Mouse (Mus musculus) neural tube, embryonic 14.5 days (tissue): ENCODE measurements at regions not wholly inside any gene's neighbourhood (a gene's known extent, or its start where the extent isn't known, plus 50 kb on each side); places are given as distances from the start of the nearest gene placed in this dataset.

ENCODE experiments used
- ATAC-seq: fragments of 200-750 bp; cut with Nextera tagmentation; 2 replicates; pipeline ENCODE4 v1.8.0; 2017; ENCODE audit warnings: low read depth, mild to moderate bottlenecking, moderate TSS enrichment, moderate library complexity
- H3K27ac ChIP-seq: fragments of 300-500 bp; sonication (generic); 2 replicates; pipeline ENCODE4 v1.5.1; 2014; ENCODE audit warnings: low read depth, mild to moderate bottlenecking, control low read depth, low read length, moderate library complexity, mixed read lengths
- H3K27me3 ChIP-seq: fragments of 300-500 bp; sonication (generic); 2 replicates; pipeline ENCODE4 v1.6.1; 2014; ENCODE audit warnings: low read length; ENCODE audit not compliant: control insufficient read depth, insufficient read depth
- H3K36me3 ChIP-seq: fragments of 300-500 bp; sonication (generic); 2 replicates; pipeline ENCODE4 v1.6.1; 2014; ENCODE audit warnings: low read length, mixed read lengths; ENCODE audit not compliant: control insufficient read depth, insufficient read depth
- H3K4me1 ChIP-seq: fragments of 300-500 bp; sonication (generic); 2 replicates; pipeline ENCODE4 v1.6.1; 2014; ENCODE audit warnings: low read length; ENCODE audit not compliant: control insufficient read depth, insufficient read depth
- H3K4me2 ChIP-seq: fragments of 300-500 bp; sonication (generic); 2 replicates; pipeline ENCODE4 v1.6.1; 2014; ENCODE audit warnings: mild to moderate bottlenecking, low read depth, low read length, control low read depth
- H3K4me3 ChIP-seq: fragments of 300-500 bp; sonication (generic); 2 replicates; pipeline ENCODE4 v1.5.1; 2014; ENCODE audit warnings: low read depth, low read length, control low read depth, mixed read lengths
- H3K9ac ChIP-seq: fragments of 300-500 bp; sonication (generic); replicated peaks from 2 replicates; pipeline ENCODE4 v1.6.1; 2014; ENCODE audit warnings: low read depth, mild to moderate bottlenecking, control low read depth, low read length, mixed read lengths
- H3K9me3 ChIP-seq: fragments of 300-500 bp; sonication (generic); 2 replicates; pipeline ENCODE4 v1.6.1; 2016; ENCODE audit warnings: low read length; ENCODE audit not compliant: control insufficient read depth
- WGBS: fragments of 180-500 bp; shearing (Covaris S2); extraction: QIAGEN DNeasy Blood & Tissue Kit; methylation state at CpG from one replicate; pipeline ENCODE4 v1.1.7; 2014; 5-methylcytosine and 5-hydroxymethylcytosine counted together

DNA sequence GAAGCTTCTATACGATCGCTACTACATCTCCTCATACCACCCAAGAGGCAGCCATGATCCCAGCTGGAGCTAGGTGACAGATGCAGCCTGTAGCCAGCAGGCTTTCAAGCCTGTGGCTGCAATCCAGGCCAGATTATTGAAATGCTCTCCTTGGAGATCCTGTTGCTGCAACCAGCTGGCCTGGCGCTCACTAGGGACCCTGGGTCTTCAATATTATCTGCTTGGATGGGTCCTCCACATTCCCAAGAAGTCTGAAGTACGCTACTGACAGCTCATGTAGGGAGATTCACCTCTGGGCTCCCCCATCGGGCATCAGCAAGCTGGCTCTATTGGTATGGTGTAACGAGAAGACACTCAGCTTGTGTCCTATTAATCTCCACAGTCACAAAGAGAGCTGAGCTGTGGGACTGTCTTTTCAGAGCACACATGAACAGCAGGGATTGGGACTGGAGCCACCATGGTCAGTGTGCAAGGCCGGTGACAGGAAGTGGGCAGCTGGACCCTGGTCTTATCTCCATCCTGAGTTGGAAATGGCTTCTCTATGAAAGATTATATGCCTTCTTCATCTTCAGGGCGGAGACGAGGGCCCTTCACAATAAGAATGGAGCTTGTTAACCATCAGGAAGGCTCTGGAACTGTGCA lies 93.6 kb upstream of the Neo1 start:
- no peaks in the 10 kb centered on the region for H3K27me3 ChIP-seq
- WGBS = 77% methylated on average over 9 of the region's 9 CpGs
- no peaks in the 10 kb centered on the region for H3K9me3 ChIP-seq
- H3K4me3 ChIP-seq = no peak overlapping the region
- no peaks in the 10 kb centered on the region for H3K36me3 ChIP-seq
- no peak overlapping the region for H3K9ac ChIP-seq
- 0 out of 2 replicates have a peak, but pooled peaks cover 9% of the 10 kb centered on the region for H3K4me1 ChIP-seq
- ATAC-seq = no peak
- no peak overlapping the region for H3K4me2 ChIP-seq
- H3K27ac ChIP-seq = no peak overlapping the region

- 92% methylated on average over 1 of the region's 1 CpGs for WGBS
- H3K4me1 ChIP-seq = 0 out of 2 replicates have a peak, but pooled peaks cover 3% of the 10 kb centered on the region
- H3K27ac ChIP-seq = no peak overlapping the region
- no peak for ATAC-seq
- no peak overlapping the region for H3K4me2 ChIP-seq
- H3K36me3 ChIP-seq = no peaks in the 10 kb centered on the region
- H3K9me3 ChIP-seq = no peaks in the 10 kb centered on the region
- no peak overlapping the region for H3K4me3 ChIP-seq
- no peaks in the 10 kb centered on the region for H3K27me3 ChIP-seq
- no peak overlapping the region for H3K9ac ChIP-seq
Observed at GRCm38 (mm10) chr9:59129252-59129651, 93.0 kb upstream of the Neo1 start.

GRCm38 (mm10) chr9:59128023-59128422 lies 91.8 kb upstream of the Neo1 start:
- Histone ChIP-seq H3K4me2 (no peak overlapping the region), H3K9me3 (no peaks in the 10 kb centered on the region), H3K4me1 (no peaks in the 10 kb centered on the region), H3K27me3 (no peaks in the 10 kb centered on the region), H3K27ac (no peak overlapping the region), H3K4me3 (no peak overlapping the region), H3K36me3 (no peaks in the 10 kb centered on the region), H3K9ac (no peak overlapping the region)
- 72% methylated on average over 2 of the region's 2 CpGs for WGBS
- ATAC-seq = no peak

GRCm38 (mm10) chr9:59125886-59126285 lies 89.6 kb upstream of the Neo1 start:
- no peak overlapping the region for H3K4me3 ChIP-seq
- no peak for ATAC-seq
- H3K4me2 ChIP-seq = no peak overlapping the region
- no peaks in the 10 kb centered on the region for H3K4me1 ChIP-seq
- no peaks in the 10 kb centered on the region for H3K27me3 ChIP-seq
- no peaks in the 10 kb centered on the region for H3K9me3 ChIP-seq
- 50% methylated on average over 6 of the region's 6 CpGs for WGBS
- H3K36me3 ChIP-seq = no peaks in the 10 kb centered on the region
- H3K27ac ChIP-seq = no peak overlapping the region
- H3K9ac ChIP-seq = no peak overlapping the region

DNA sequence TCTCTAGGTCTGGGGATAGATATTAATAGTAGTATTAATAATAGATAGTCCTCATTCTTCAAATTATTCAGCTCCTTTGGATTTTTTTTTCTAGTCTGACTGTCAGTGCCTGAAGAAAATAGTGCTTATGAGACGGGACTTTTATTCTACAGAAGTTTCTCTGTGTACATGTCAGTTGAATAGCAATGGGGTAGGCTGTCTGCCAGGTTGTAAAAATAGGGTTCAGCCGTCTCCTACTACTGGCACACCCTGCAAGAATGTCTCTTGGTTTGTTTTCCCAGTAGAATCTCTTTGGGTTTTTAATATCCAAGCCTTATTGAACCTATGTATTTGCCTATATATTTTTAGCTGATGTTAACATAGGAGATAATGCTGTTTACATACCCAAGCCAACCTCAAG lies 80.3 kb upstream of the Neo1 start:
- Histone ChIP-seq H3K4me2 (no peak overlapping the region), H3K9me3 (no peaks in the 10 kb centered on the region), H3K9ac (no peak overlapping the region), H3K36me3 (no peaks in the 10 kb centered on the region), H3K4me1 (no peaks in the 10 kb centered on the region), H3K4me3 (no peak overlapping the region), H3K27ac (no peak overlapping the region), H3K27me3 (no peaks in the 10 kb centered on the region)
- WGBS = 35% methylated on average over 2 of the region's 2 CpGs
- no peak for ATAC-seq

DNA sequence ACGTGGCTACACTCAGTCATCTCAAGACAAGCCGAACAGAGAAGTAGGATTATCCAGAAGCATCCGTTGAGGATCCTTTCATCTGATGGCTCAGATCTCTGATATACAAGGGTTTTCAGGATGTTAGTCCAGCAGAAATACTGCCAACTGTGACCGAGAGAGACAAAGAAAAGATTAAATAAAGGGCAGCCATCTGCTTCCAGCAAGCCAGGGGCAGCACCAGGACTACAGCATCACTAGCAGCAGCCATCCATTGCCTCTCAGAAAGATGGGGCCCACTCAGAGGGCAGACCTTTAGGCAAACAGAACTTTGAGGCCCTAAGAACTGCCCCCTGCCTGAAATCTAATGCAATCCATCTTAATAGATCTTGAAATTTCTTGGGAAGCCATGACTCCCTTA lies 77.6 kb upstream of the Neo1 start:
- Histone ChIP-seq H3K4me2 (no peak overlapping the region), H3K4me1 (no peaks in the 10 kb centered on the region), H3K9me3 (no peaks in the 10 kb centered on the region), H3K36me3 (no peaks in the 10 kb centered on the region), H3K27me3 (no peaks in the 10 kb centered on the region), H3K9ac (no peak overlapping the region), H3K27ac (no peak overlapping the region), H3K4me3 (no peak overlapping the region)
- no peak for ATAC-seq
- 45% methylated on average over 4 of the region's 4 CpGs for WGBS

DNA sequence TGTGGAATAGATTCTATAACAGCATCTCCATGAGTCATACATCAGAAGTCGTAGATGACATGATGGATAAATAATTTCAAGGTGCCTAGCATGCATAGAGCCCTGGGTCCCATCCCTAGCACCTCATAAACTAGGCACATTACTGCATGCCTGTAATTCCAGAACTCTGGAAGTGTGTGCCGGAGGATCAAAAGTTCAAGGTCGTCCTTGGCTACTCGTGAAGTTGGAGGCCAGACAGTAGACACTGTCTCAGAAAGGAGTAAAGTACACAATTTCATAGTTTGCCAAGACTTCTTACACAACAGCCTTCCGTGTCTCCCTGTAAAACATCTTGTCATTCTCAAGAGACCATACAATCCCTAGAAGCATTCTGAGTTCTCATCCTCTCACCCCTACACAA lies 63.5 kb upstream of the Neo1 start:
- Histone ChIP-seq H3K9ac (no peak overlapping the region), H3K4me2 (no peak overlapping the region), H3K27ac (no peak overlapping the region), H3K36me3 (no peaks in the 10 kb centered on the region), H3K4me3 (no peak overlapping the region), H3K4me1 (no peaks in the 10 kb centered on the region), H3K27me3 (no peaks in the 10 kb centered on the region), H3K9me3 (no peaks in the 10 kb centered on the region)
- no peak for ATAC-seq
- 92% methylated on average over 5 of the region's 5 CpGs for WGBS

- Histone ChIP-seq H3K27me3 (no peaks in the 10 kb centered on the region), H3K27ac (no peak overlapping the region), H3K9ac (no peak overlapping the region), H3K4me1 (no peaks in the 10 kb centered on the region), H3K36me3 (no peaks in the 10 kb centered on the region), H3K4me3 (no peak overlapping the region), H3K9me3 (no peaks in the 10 kb centered on the region), H3K4me2 (no peak overlapping the region)
- WGBS = 61% methylated on average over 4 of the region's 4 CpGs
- ATAC-seq = no peak
Observed at GRCm38 (mm10) chr9:59097564-59097963, 61.3 kb upstream of the Neo1 start.

DNA sequence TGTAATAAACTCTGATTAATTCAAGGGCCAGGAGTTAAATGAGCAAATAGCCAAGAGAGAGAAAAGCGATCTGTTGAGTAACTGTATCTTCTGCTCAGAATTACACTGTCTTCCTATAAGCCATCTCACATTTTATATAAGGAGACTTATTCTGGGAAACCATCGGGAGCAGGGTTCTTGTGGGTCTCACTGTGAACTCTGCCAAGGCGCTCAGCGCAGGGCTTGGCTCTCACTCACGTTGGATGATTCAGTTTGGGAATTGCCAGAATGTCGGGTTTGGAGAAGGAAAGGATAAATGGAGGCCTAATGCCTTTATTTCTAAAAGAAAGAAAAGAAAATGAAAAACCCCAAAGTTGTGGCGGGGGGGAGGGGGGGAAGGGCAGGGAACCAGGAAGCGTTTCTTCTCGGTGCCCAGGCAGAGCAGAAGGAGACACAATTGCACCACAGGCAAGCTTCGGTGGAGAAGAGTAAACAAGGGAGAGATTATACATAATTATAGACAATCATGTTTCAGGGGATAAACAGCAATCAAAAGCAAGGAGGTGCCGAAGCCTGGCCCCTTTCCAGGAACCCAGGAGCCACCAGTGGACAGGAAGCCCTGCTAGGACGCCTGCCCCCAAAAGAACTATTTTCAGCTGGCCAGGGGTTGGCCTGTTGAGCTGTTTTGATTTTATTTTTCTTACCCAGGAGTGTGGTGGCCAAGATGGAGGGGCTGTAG lies 60.5 kb upstream of the Neo1 start:
- Histone ChIP-seq H3K4me1 (no peaks in the 10 kb centered on the region), H3K27ac (no peak overlapping the region), H3K36me3 (no peaks in the 10 kb centered on the region), H3K9me3 (no peaks in the 10 kb centered on the region), H3K4me3 (no peak overlapping the region), H3K27me3 (no peaks in the 10 kb centered on the region), H3K9ac (no peak overlapping the region), H3K4me2 (no peak overlapping the region)
- 70% methylated on average over 12 of the region's 12 CpGs for WGBS
- no peak for ATAC-seq
